Mouse (Mus musculus) effector memory CD4-positive, alpha-beta T cell, adult 5 months (primary cell): ENCODE results near the gene Zfp280c. TPM values are rescaled to one million over a fixed set of nuclear protein-coding genes. Genes with fewer than 3 reads are reported as not detected.

Source experiments
- polyA plus RNA-seq: library from polyadenylated mRNA; unstranded; fragments of 100-300 nt; shearing (Covaris generic); gene quantifications from one replicate; pipeline ENCODE4 v1.2.1, GENCODE M21; 2017

Zfp280c gene
- polyA plus RNA-seq = 11.6 TPM

GRCm38 (mm10) chrX:48594099-48594760, at the start of gene Zfp280c:
Gene Zfp280c, minus strand, starts transcription at chrX:48594504.

GRCm38 (mm10) chrX:48623379-48624053, 29.2 kb upstream of the Zfp280c start, which contains the start of gene Slc25a14:
Gene Slc25a14, plus strand, starts transcription at chrX:48623413.

DNA sequence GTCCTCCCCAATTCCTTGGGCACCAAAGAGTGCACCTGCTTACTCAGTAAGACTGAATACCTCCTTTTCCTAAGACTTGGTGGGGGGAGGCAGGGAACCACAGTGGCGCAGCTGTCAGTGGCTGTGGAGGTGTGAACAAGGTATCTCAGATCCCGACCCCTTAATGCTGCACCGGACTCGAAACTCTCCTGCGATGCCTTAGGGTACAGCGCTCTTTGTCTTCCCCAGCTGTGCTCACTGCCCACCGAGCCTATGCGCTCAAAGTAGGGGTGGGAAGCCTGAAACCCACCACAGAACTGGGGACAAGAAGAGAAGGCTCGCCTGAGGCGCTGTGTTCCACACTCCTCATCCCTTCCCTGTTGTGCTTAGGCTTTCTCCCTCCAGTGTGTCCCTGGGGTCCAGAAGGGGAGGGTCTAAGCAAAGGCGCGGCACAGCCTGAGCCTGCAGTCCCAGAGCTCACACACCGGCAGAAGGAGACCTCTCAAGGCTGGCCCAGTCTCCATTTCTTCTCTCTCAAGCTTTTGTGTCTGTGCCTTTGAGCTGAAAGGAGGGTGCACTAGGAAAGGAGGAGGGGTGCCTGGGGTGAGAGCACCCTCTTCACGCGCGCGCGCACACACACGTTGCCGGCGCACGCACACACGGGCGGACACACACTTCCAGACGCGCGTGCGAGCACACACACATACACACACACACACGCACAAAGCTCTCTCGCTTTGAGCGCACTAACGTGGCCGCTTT, 75.3 kb downstream of the Zfp280c start, which contains the start of gene Rab33a:
Gene Rab33a (plus strand): TSS at position 478 of the 741 bp plus-strand sequence.

DNA sequence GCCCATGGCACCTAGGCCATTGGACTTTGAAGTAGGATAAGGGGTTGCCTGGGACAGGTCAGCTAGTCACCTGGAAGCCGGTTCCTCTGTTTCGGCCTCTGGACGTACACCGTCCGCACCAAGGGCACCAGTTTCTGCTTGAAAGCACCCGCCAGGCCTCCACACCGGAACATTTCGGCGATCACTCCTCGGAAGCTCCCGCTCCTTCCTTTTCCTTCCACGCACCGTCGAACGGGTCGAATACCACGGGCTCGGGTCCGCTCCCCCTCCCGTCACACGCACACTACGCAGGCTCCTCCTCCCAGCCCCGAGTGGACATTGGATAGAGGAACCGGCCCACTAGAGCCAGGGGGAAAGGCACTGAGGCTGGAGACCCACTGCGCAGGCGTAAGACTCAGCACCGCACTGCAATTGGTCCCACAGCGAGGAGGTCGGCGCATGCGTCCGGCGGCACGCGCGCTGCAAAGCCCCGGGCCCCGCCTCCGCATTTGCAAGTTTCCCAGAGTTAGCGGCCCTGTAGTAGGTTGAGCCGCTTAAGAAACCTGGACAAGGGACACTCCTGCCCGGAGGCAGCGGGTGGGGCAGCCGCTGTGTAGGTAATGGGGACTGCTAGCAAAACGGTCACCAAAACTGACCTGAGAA, 81.0 kb downstream of the Zfp280c start, which contains the start of gene Aifm1:
Gene Aifm1 (minus strand): TSS at position 398 of the 642 bp plus-strand sequence.

Other genes with a start within 250 kb of the Zfp280c start
- 66.7 TPM for gene Elf4, start 131.4 kb downstream of the Zfp280c start, polyA plus RNA-seq
- gene Aifm1, start 80.9 kb downstream of the Zfp280c start, polyA plus RNA-seq = 30.2 TPM
- 0.44 TPM for gene Rab33a, start 75.2 kb downstream of the Zfp280c start, polyA plus RNA-seq
- gene Slc25a14, start 28.9 kb upstream of the Zfp280c start, polyA plus RNA-seq = 3.6 TPM
- gene Gpr119, start 80.0 kb upstream of the Zfp280c start, polyA plus RNA-seq = not detected
- 16.0 TPM for gene Rbmx2, start 100.5 kb upstream of the Zfp280c start, polyA plus RNA-seq